Mouse (Mus musculus) midbrain, postnatal 0 days (tissue): ENCODE results near the gene Ccnd2. TPM values are rescaled to one million over a fixed set of nuclear protein-coding genes. Genes with fewer than 3 reads are reported as not detected.

ENCODE experiments used
- ATAC-seq: fragments of 200-750 bp; cut with Nextera tagmentation; 2 replicates; pipeline ENCODE4 v1.8.0; 2017; ENCODE audit warnings: moderate number of reproducible peaks, mild to moderate bottlenecking, moderate TSS enrichment, moderate library complexity; ENCODE audit not compliant: low FRiP score
- DNase-seq: peaks from one replicate; pipeline ENCODE4 v3.0.0-alpha.2; 2015; ENCODE audit warnings: low spot score
- H3K27ac ChIP-seq: fragments of 300-500 bp; sonication (generic); 2 replicates; pipeline ENCODE4 v1.5.1; 2014; ENCODE audit warnings: low read depth, mild to moderate bottlenecking, low read length, mixed read lengths
- H3K27me3 ChIP-seq: fragments of 300-500 bp; sonication (generic); 2 replicates; pipeline ENCODE4 v1.6.1; 2014; ENCODE audit warnings: low read length, control low read depth, mixed read lengths; ENCODE audit not compliant: insufficient read depth
- H3K36me3 ChIP-seq: fragments of 300-500 bp; sonication (generic); 2 replicates; pipeline ENCODE4 v1.6.1; 2014; ENCODE audit warnings: low read length, control low read depth, mixed read lengths; ENCODE audit not compliant: insufficient read depth
- H3K4me1 ChIP-seq: fragments of 300-500 bp; sonication (generic); 2 replicates; pipeline ENCODE4 v1.6.1; 2014; ENCODE audit warnings: mild to moderate bottlenecking, control low read depth, antibody characterized with exemption, low read length, mixed read lengths; ENCODE audit not compliant: insufficient read depth
- H3K4me2 ChIP-seq: fragments of 300-500 bp; sonication (generic); 2 replicates; pipeline ENCODE4 v1.6.1; 2014; ENCODE audit warnings: low read depth, mild to moderate bottlenecking, low read length, mixed read lengths; ENCODE audit not compliant: poor library complexity, severe bottlenecking
- H3K4me3 ChIP-seq: fragments of 300-500 bp; sonication (generic); 2 replicates; pipeline ENCODE4 v1.5.1; 2014; ENCODE audit warnings: low read depth, mild to moderate bottlenecking, low read length, moderate library complexity
- H3K9ac ChIP-seq: fragments of 300-500 bp; sonication (generic); replicated peaks from 2 replicates; pipeline ENCODE4 v1.6.1; 2014; ENCODE audit warnings: mild to moderate bottlenecking, low read length, moderate library complexity, mixed read lengths; ENCODE audit not compliant: poor library complexity, severe bottlenecking
- H3K9me3 ChIP-seq: fragments of 300-500 bp; sonication (generic); 2 replicates; pipeline ENCODE4 v1.6.1; 2016; ENCODE audit warnings: low read length, control low read depth
- CTCF ChIP-seq: IDR thresholded peaks from 2 replicates; pipeline ENCODE4 v1.5.1; 2016; ENCODE audit warnings: antibody characterized with exemption, mild to moderate bottlenecking
- WGBS: fragments of 180-500 bp; shearing (Covaris S2); extraction: QIAGEN DNeasy Blood & Tissue Kit; methylation state at CpG from one replicate; pipeline ENCODE4 v1.1.7; 2014; 5-methylcytosine and 5-hydroxymethylcytosine counted together
- polyA plus RNA-seq: library from polyadenylated mRNA; unstranded; fragments of >200 nt; fragmentation: Nextera tagmentation; extraction: Ambion mirVana; gene quantifications from 2 replicates; pipeline ENCODE4 v1.2.1, GENCODE M21; 2015
- total RNA-seq: library from RNA; depleted of rRNA; stranded (reverse); fragments of >200 nt; gene quantifications from 2 replicates; pipeline ENCODE4 v1.2.3, GENCODE M21; 2014; rRNA removed

Gene Ccnd2
- total RNA-seq: 13.9 and 14.5 TPM in 2 replicates
- 95.6 and 106 TPM in 2 replicates for polyA plus RNA-seq

DNA sequence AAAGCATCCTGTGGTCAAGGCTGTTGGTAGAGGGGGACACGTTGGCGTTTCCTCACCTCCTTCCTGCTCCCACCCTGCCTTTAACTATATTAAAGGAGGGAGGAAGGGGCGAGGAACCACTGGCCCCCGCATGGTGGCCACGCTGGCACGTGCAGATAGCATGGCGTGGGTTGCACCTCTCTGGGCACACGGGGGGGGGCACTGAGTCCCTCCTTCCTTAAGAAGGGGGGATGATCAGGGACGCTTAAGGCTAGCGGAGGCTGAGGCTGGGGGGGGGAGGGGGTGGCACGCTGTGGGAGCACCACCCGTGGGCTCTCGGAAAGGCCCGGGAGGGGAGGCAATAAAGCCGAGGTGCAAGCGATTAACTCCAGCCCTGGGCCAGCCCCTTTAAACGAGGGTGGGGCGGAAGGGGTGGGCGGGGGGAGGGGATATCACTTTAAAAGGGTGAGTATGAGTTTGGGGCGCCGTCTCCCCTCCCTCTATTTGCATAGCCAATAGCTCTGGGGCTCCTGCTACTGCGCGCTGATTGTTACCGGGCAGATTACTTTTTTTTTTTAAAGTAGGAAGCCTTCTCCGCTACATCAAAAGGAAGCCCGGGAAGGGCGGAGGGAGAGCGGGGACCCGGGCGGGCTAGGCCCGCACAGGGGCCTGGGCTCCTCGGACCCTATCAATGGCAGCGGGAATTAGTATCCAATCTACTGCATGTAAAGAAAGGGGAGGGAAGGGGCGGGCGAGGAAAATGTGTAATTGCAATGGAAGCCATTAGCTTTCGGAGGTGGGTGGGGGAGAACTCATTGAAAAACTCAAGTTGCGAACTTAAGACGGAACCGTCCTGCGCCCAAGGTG, at the start of gene Ccnd2:
Gene Ccnd2 (minus strand): TSS at position 88 of the 846 bp plus-strand sequence.
- DNase-seq: peak; percentile 85
- TF ChIP-seq CTCF: no peak
- peak; percentile 68 for ATAC-seq
- Histone ChIP-seq H3K27me3 (peaks cover 47% of the 10 kb centered on the region), H3K9ac (peak within 1 kb of the TSS; percentile 33), H3K4me1 (peaks cover 21% of the 10 kb centered on the region), H3K4me3 (peak within 1 kb of the TSS; percentile 44), H3K9me3 (no peaks in the 10 kb centered on the region), H3K36me3 (no peaks in the 10 kb centered on the region), H3K4me2 (peak within 1 kb of the TSS; percentile 88), H3K27ac (no peak within 1 kb of the TSS)
- WGBS: under 1% methylated on average over 39 of the region's 40 CpGs

GRCm38 (mm10) chr6:127196985-127197384, 45.0 kb upstream of the Ccnd2 start:
- Histone ChIP-seq H3K27me3 (no peaks in the 10 kb centered on the region), H3K9me3 (no peaks in the 10 kb centered on the region), H3K4me1 (no peaks in the 10 kb centered on the region), H3K4me3 (no peak overlapping the region), H3K4me2 (no peak overlapping the region), H3K36me3 (no peaks in the 10 kb centered on the region), H3K27ac (no peak overlapping the region), H3K9ac (no peak overlapping the region)
- no peak for TF ChIP-seq CTCF
- no peak for ATAC-seq
- 91% methylated on average over 2 of the region's 2 CpGs for WGBS
- DNase-seq: no peak

DNA sequence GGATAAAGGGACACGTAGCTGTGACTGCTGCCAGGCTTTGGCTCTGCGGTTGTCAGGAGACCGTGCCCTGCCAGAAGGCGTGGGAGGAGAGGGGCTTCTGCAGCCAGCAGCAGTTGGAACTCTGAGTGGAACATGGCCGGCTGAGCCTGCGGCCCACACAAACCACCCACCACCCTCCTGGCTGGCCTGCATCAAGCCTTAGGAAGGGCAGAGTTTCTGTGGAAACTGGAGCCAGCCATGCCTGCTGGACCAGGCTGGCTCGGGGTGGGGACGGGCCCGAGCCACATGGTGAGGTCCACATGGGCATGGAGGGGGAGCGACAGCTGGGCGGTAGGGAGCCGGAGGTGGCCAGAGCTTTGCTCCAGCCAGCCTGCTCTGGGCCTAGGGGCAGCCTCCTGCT, 29.3 kb upstream of the Ccnd2 start:
- Histone ChIP-seq H3K9me3 (no peaks in the 10 kb centered on the region), H3K36me3 (no peaks in the 10 kb centered on the region), H3K9ac (no peak overlapping the region), H3K27me3 (no peaks in the 10 kb centered on the region), H3K4me1 (0 out of 2 replicates have a peak, but pooled peaks cover 3% of the 10 kb centered on the region), H3K4me3 (no peak overlapping the region), H3K27ac (no peak overlapping the region), H3K4me2 (no peak overlapping the region)
- no peak for TF ChIP-seq CTCF
- DNase-seq (peak; percentile 72), ATAC-seq (peak; percentile 53; the same call in 1 of the 2 replicates)
- 66% methylated on average over 12 of the region's 12 CpGs for WGBS

DNA sequence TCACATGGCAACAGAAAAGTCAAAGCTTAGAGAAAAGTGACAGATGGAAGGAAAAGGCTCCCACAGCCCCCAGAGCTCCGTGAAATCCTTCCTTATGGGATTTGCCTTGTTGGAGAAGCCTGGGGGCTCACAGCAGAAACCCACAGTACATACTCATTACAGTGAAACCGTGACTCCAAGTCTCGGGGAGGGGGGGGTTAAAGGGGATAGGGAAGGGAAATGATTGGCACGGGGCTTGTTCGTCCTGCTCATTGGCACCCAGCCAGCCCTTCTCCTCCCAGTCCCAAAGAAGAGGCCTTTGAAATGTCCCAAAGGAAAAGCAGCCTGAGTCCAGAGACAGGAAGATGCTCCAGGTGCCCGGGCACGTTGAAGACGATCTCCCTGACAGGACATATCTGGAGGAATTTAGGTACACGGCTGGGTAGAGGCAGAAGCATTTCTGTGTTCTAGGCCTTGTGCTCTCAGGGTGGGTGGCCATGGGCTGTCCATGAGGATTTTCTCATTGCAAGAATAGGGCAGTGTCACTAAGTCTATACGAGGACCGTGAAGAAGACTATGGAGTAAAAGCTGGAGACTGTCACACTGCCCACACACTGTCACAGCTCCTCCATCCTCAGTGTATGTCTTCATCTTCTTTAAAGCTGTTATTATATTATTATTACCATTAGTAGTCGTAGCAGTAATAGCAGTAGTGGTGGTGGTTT, 27.2 kb upstream of the Ccnd2 start:
- no peak overlapping the region for H3K4me3 ChIP-seq
- no peak for TF ChIP-seq CTCF

DNA sequence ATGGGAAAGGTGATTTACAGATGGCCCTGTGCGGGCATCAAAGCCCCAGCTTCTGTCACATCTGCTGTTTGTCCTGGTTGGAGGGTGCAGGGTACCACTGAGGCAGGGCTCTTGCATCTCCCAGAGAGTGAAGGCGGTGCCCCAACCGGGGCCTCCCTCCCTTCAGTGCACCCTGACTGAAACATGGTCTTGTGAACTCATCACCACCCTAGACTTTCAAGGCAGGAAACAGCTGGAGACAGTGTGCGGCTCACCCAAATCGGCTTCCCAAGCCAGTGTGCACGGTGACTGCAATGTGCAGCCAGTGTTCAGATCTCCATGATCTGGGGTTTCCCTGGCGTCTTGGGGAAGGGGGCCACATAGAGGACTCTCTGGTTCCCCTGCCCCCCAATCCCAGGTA, 26.0 kb upstream of the Ccnd2 start:
- DNase-seq (no peak), ATAC-seq (no peak)
- 0 out of 2 replicates have a peak, but pooled peaks cover 3% of the 10 kb centered on the region for H3K4me1 ChIP-seq
- TF ChIP-seq CTCF: no peak
- no peaks in the 10 kb centered on the region for H3K36me3 ChIP-seq
- WGBS: 83% methylated on average over 7 of the region's 7 CpGs
- no peak overlapping the region for H3K4me3 ChIP-seq
- no peak overlapping the region for H3K9ac ChIP-seq
- H3K4me2 ChIP-seq: no peak overlapping the region
- no peaks in the 10 kb centered on the region for H3K9me3 ChIP-seq
- H3K27ac ChIP-seq: no peak overlapping the region
- no peaks in the 10 kb centered on the region for H3K27me3 ChIP-seq

More for the DNA sequence above, 27.2 kb upstream of the Ccnd2 start:
- Histone ChIP-seq H3K4me2 (no peak overlapping the region), H3K9ac (no peak overlapping the region), H3K9me3 (no peaks in the 10 kb centered on the region), H3K27me3 (no peaks in the 10 kb centered on the region), H3K36me3 (no peaks in the 10 kb centered on the region), H3K27ac (no peak overlapping the region), H3K4me1 (0 out of 2 replicates have a peak, but pooled peaks cover 3% of the 10 kb centered on the region)
- no peak for ATAC-seq
- peak; percentile 55 for DNase-seq
- WGBS: 25% methylated on average over 12 of the region's 12 CpGs
